Mouse (Mus musculus) gastrocnemius, postnatal 4 days (tissue): ENCODE measurements around the gene Prrt2. TPM values are rescaled to one million over a fixed set of nuclear protein-coding genes. Genes with fewer than 3 reads are reported as not detected.

ENCODE experiments used
- DNase-seq, 2 experiments: peaks; one replicate each; pipeline ENCODE4 v3.0.0; 2021 to 2022; ENCODE audit warnings: low spot score in 2 of 2, mixed read lengths in 2 of 2
- total RNA-seq, 2 experiments: library from RNA; stranded (reverse); gene quantifications; 2 replicates each; pipeline ENCODE4 v1.2.3; 2021

Gene Prrt2
- total RNA-seq, 2 experiments from 2014 or later: 6.5 to 9.4 TPM

DNA sequence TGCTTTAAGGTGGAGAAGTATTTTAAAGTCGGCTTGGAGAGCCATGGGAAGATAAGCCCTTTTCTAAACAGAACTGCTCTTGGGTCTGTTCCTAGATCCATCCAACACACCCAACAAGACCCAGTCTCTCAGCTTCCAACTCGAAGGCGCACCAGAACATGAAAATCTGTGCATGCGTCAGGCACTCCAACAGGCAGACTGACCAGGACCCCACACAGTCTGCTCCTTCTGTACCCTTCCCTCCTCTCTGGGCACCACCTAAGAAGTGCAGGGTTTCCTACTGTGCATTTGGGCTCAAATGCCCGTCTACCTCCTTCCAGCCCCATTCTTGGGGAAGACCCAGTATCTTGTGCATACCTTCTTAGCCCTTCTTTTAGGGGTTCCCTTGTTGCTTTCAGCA is 520 bp downstream of the Prrt2 start:
- DNase-seq: no peak

DNA sequence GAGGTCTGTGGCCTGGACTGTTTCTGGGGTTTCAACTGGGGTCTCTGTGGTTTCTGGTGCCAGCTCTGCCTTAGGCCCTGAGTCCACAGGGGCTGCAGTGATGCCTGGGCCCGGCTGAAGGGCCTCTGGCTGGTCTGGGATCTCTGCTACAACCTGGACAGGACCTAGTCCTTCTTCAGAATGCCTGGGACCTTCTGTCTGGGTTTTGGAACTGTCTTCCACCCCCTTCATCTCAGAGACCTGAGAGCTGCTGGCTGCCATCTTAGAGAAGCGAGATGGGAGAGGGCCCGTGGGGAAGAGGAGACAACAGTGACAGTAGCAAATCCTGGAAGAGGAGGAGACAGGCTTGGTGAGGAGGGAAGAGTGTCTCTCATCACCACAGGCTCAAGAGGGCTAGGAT is 980 bp downstream of the Prrt2 start:
- no peak for DNase-seq

DNA sequence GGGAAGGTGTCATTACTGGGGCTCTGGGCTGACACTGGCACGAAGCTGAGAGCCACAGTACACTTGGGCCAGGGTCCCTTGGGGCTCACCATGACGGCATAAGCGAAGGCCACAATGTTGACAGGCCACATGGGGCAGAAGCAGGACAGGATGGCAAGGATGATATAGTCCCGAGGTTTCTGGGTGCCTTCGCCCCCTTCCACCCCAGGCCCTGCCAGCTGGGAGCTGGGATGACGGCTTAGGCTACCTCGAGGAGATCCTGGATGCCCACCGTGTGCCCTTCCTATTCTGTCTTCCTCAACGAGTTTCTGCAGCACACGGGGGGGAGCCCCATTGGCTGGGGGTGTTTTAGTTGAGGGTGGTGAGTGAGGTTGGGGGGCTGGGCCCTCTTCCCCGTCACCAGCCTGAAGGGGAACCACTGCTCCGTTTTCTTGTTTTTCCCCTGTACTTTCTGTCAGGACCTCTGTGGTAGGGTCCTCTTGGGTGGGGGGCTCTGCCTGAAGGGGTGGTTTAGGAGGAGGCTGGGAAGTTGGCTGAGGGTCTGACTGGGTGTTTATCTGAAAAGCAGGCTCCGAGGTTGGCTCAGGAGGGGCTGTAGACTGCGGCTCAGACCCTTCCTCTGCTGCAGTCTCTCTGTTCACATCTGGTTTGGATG is 1.6 kb downstream of the Prrt2 start:
- no peak for DNase-seq

DNA sequence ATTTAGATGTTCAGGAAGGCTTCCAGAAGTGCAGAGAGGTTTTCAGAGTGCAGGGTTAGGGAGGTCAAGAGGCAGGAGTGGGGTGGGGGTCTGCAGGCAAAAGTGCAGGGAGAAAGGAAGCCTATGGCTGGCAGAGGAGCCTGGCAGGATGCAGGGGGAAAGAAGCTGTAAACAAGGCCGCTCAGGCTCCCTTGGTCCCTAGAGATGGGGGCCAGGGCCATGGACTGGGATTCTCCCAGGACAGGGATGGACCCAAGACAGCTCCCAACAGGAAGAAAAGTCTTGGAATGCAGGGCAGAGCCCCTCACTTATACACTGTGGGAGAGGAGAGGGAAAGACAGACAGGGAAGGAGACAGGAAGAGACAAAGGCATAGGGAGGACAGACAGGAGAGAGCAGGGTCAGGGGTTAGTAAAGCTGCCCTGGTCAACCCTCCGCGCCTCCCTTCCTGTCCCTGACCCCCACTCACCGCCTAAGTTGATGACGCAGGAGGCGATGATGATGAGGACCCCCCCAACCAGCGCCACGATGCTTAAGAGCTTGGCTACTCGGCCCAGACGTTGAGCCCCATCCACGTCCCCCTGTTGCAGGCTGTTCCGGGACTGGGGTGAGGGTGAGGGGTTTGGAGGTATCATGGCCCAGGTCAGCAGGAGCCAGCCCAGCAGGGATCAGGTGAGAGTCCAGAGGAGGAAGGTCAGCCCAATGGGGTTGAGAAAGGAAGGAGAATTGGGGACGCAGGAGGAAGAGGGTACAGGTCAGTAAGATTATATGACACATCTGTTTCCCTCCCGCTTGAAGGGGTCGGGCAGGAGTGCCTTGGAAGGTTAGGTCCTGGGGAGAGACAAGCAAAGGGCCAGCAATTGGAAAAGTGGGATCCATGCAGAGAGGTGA is 2.4 kb downstream of the Prrt2 start:
- peak in 1 of 2 experiments; percentile 14 for DNase-seq

DNA sequence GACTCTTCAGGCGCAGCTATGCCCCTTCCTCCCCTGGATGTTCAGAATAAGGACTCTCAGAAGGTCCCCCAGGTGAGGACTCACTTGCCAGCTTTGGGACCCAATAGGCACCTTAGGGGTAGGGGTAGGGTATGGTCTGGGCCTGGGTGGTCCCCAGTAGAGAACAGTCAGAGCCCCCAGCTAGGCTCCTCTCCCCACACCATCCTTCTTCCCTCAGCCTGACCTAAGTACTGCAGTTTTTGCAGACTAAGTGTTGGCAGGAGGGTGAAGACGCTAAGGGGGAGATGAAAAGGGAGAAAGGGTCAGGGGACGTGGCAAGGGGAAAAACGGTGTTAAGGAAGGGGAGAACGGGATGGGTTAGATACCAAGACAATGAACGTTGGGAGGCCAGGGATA is 3.1 kb downstream of the Prrt2 start:
- no peak for DNase-seq

DNA sequence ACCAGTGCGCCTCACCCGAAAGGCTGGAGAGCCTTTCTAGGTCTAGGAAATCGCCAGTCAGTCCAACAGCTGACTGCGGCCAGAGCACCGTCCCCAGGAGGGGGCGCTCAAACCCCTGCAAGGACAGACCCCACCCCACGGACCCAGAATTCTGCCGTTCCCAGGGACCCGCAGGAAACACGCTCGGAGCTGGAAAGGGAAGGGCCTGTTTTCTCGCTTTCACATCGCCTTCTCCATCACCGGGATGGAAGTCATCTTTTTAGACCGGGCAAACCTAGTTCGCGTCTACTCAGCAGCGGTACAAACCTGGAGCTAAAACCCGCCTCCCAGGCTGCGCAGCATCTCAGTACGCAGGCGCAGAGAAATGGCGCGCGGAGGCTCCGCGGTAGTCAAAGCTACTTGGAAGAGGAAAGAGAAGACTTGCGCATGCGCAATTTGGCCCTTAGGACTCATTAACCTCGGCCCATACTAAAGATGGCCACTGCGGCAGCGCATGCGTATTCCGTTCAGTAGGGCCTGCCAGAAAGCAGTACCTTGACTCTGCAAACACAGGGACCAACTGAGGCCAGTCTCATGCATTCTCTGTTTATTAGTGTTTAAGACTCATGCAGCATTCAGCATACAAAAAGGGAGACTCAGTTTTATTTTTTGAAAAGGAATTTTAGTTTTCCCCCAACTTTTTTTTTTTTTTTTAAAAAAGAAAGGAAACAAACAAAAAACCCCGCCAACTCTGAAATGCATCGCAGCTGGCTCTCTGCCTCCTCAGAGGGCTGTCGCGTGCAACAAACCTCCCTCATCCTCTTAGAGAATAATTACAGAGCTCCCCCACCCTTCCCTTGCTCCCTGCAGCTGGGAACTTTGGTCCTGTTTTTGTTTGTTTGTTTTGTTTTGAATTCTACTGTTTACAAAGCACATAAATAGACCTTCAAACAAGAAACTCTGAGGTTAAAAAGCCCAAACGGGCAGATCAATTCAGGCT is 3.8 kb downstream of the Prrt2 start, which contains the start of gene Pagr1a:
TSS of gene Pagr1a (minus strand) at position 382 of the 979 bp plus-strand sequence.
- DNase-seq: peak; percentile 90 to 97

DNA sequence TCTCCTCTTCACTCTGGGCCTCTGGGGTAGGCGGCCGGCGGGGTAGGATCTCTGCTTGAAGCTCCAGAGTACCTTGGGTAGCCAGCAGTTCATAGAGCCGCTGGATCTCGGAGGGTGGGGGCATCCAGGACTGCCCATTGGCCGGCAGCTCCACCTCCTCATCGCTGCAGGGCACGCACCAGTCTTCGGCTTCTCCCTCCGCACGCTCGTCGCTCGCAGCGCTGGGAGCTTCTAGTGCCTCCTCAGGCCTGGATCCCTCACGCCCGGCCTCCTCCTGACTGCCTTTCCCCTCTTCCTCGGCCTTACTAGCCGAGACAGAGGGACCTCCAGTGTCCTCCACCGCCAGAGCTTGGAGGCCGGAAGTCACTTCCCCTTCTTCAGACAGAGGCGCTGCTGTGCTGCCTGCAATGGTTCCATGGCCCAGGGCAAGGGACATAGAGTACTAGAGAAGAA is 4.5 kb downstream of the Prrt2 start:
- DNase-seq: peak; percentile 25 to 65

DNA sequence TGATC is 4.7 kb downstream of the Prrt2 start, which contains the start of gene Pagr1b:
TSS of gene Pagr1b (minus strand) at position 4 of the 5 bp plus-strand sequence.
- DNase-seq: no peak

DNA sequence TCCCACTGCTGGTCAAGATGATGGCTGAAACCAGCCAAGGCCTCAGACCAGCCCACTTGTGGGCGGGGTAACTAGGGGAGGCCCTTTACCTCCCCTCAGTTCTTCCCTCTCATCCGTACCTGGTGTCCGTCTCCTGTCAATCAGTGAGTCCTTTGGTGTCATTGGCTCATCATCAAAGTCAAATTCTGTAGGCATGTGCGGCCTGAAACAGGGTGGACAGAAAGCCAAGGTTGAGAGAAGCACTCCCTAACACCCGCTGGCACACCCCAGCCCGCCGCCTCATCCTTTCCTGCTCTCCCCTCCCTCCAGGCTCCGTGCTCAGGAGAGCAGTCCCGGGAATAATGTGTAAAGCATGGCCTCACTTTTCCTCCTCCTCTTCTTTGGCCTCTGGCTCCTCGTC is 4.9 kb downstream of the Prrt2 start:
- peak in 1 of 2 experiments; percentile 14 for DNase-seq

DNA sequence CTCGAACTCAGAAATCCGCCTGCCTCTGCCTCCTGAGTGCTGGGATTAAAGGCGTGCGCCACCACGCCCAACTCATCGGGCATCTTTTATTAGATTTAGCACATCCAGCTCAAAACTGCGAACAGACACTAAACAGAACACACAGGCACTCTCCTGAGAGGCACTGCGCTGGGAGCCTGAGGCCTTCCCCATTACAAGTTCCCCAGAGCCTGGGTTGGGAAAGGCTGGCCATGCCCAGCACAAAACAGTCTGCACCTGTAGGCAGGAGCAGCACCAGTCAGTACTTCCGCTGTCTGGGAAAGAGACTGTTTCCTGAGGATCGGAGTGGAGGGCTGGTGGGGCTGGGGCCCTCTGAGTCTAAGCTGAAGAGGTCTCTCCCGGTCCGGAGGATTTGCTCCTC is 6.0 kb downstream of the Prrt2 start:
- DNase-seq: no peak

DNA sequence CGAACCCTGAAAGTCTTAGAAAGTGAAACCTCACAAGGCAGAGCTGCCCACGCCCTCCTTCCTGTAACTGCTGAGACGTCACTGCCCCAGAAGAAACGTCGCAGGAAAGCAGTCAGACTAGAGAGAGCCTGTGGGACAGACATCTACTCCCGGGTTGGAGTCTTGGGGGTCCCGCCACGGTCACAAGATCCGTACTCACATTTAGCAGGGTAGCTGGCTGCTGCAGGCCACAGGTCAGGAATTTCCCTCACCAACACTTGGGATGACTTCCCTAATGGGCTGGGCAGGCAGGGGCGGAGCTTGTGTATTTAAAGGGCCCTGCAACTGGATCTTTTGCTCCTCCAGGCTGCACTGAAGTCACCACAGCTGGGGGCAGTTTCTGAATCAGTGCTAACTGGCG is 6.7 kb downstream of the Prrt2 start, which contains the start of gene Mvp:
TSS of gene Mvp (minus strand) at position 302 of the 400 bp plus-strand sequence.
- peak in 1 of 2 experiments; percentile 54 for DNase-seq

DNA sequence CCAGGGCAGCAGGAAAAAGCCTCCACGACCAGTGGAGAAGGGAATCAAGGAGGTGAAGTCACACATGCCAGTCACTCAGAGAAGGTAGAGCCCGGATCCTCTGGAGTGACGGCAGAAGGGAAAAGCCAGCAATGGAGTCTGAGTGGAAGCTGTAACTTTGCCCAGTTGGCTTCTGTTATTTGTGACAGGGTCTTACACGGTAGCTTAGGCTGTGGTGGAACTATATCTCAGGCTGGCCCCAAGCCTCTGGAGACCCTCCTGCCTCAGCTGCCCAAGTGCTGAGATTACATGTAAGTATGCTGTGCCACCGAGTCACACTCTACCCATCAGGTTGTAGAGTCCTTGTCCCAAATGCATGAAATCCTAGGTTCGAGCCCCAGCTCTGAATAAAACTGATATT is 7.6 kb downstream of the Prrt2 start:
- DNase-seq: no peak

DNA sequence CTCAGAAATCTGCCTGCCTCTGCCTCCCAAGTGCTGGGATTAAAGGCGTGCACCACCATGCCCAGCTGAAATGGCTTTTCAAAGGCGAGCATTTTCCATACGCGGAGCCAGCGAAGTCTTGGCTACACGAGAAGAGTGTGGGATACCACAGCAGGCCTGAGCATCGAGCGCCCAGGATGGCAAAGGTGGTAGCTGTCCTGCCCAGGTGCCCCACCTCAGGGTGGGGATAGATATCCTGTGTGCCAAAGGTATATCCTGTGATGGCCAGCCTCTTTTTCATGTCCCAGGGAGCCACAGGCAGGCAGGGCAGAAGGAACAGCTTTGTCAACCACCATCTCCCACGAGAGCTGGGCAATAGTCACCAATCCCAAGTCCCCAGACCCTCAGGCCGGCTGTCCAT is 8.2 kb downstream of the Prrt2 start:
- DNase-seq: no peak

DNA sequence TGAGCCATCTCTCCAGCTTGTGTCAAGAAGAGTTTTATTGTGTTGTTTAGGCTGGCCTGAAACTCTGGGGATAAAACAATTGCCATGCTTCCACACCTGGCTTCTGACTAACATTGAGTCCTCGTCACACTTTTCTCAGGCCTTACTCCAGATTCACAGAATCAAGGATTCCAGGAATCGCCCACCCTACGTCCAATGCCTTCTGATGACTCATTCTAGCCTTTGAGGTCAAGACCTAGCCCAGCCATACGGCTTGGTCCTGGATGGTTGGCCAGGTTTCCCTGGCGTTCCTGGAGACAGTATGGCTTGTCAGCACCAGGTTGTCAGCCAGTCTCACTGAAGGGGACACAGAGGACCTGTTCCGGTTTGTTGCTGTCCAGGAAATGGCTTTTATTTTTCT is 8.6 kb downstream of the Prrt2 start:
- DNase-seq: no peak

DNA sequence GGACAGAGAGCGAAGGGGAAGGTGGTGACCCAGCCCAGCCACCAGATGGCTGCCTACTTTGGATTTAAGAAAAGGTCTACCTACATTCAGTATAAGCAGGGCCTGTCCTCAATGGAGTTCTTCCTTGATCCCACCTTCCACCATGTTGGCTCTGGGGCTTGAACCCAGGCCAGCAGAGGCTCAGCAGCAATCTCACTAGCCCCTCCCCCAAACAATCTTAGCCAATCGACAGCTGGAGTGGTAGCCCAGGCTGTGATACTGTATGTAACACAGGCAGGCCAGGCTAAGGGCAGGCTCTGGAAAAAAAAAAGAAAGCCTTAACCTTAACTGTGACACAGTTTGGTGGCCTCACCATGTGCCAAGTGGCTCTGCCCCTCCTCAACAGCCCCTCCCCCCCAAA is 9.3 kb downstream of the Prrt2 start:
- no peak for DNase-seq

DNA sequence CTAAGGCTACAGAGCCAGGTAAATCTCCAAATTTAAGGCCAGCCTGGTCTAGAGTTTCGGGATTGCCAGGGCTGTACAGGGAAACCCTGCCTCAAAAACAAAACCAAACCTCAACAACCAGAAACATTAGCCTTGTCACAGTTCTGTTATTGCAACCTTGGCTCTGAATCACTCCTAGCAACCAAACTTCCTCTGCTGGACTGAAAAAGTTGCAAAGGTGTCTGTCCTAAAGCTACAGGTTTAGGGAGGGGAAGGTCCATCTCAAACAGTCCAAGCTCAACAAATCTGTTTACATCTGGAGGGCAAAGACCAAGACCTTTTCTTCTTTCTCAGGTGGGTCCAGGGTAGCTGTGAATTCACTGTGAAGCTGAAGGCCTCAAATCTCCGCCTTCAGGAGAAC is 10.0 kb downstream of the Prrt2 start:
- DNase-seq: no peak

DNA sequence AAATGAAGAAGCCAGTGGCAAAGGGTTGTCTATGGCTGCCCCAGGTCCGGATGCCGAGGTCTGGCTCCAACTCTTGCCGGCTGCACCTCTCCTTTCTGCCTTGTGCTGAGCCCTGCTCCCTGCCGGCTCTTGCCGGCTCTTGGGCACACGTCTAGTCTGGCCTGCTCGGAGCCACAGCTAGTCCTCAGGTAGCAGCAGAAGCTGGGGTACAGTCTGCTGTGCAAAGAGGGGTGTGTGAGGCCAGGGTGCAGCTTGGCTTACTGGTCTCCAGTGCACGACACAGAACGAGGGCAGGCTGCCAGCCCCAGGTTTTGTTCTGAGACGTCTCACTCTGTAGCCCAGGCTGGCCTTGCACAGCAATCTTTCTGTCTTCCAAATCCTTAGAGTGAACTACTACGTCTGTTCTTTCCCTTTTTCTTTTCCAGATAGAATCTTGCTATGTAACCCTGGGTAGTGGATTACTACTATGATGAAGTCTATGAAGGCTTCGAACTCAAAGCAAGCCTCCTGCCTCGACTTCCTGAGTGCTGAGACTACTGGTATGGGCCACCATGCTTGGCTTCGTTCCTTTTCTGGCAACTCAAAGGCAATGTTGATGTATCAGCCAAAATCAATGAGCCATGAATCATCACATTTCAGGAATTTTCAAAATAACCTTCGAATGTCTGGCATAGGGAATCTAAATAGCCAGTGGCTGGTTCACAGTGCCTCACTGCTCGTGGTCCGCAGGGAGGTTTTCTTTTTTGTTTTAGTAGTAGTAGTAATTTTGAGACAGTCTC is 11.5 kb downstream of the Prrt2 start:
- DNase-seq: no peak

DNA sequence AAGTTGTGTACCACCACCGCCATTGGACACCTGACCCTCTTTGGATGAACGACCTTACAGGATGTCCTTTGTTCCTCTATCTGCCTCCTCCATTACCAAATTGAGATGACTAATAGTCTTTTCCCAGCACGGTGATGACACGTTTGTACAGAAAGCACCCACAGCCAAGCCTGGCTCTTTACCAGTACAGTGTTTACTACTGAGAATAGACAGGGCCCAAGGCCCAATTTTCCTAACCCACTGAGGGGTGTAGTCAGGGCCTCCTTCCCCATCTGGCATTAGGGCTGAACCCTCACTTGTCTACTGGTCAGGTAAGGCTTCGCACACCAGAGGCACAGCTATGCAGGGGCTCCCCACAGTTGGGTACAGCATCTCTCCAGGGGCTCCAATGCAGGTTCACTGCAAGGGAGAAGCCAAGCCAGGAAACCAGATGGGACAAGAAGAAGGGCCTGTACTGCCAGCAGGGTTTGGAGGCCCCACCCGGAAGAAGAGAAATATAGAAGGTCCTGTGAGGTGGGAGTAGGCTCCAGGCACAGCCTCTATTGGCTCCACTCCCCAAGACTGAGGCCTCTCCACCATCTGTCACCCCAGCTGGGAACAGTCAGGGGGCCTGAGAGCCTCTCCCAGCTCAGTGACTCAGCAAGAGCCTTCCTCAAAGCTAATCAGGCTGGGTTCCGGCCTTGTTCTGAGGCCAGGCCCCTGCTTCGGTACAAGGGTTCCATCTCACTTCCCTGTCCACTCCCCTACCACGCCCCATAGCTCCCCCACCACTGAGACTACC is 12.6 kb downstream of the Prrt2 start:
- DNase-seq: peak in 1 of 2 experiments; percentile 66

DNA sequence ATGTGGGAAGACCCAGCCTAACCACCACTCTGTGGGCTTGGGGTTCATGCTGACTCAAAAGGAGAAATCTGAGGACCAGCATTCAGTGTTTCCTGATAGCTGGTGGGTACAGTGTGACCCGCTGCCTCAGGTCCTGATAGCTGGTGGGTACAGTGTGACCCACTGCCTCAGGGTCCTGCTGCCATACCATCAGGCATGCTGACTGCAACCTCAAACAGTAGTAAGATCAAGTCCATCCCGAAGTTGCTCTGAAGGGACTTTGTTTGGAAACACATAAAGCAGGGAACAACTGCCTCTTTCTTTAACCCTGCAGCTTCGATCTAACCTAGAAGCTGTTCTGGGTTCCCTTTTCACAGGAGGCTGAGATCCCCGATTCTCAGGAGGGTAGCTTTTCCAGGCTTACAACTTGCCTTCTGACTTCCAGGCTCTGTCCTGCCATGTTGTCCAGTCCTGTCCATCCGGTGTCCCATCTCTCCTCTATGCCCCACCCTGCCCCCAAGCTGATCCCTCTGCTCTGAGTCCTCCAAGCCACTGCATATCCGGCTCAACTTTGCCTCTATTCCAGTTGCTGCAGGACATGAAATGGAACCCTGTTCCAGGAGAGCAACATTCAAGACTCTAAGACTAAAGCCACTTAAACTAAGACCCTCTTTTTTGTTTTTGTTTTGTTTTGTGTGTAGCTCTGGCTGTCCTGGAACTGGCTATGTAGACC is 13.5 kb downstream of the Prrt2 start:
- DNase-seq: no peak
